Mouse (Mus musculus): ENCODE measurements around the gene Prm3. TPM values are rescaled to one million over a fixed set of nuclear protein-coding genes. Genes with fewer than 3 reads are reported as not detected.

The Prm3 gene
- 1.5 and 3.4 TPM in 2 replicates for polyA plus RNA-seq (2012; rRNA removed)

DNA sequence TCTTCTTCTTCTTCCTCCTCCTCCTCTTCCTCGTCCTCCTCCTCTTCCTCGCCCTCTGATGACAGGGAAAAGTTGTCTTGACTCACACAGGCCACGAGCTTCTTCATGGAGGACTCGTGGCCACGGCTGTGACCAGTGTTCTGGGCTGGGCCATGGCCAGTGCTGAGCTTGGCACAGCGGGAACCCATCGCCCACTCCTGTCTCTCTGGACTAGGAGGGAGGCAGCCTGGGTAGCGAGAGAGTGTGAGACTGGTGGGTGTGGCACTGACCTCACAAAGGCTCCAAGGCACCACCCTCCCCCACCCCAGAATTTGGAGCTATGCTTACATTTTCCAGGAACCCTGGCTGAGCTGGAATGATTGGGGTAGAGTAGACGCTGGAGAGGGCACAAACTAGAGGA lies at the start of gene Prm3:
TSS of gene Prm3 (minus strand) at position 213 of the 400 bp plus-strand sequence.
- DNase-seq (ENCODE audit: low read depth), result no peak

GRCm38 (mm10) chr16:10840018-10840417 lies 49.3 kb upstream of the Prm3 start:
- no peak for DNase-seq (ENCODE audit: low read depth)

GRCm38 (mm10) chr16:10838487-10839245 lies 48.0 kb upstream of the Prm3 start:
- peak; percentile 95 for DNase-seq (ENCODE audit: low read depth)

- DNase-seq (ENCODE audit: low read depth), result no peak
Observed at GRCm38 (mm10) chr16:10837903-10838302, 47.2 kb upstream of the Prm3 start.

- no peak for DNase-seq (ENCODE audit: low read depth)
Observed at GRCm38 (mm10) chr16:10837250-10837649, 46.5 kb upstream of the Prm3 start.

GRCm38 (mm10) chr16:10836388-10836787 lies 45.7 kb upstream of the Prm3 start:
- no peak for DNase-seq (ENCODE audit: low read depth)

DNA sequence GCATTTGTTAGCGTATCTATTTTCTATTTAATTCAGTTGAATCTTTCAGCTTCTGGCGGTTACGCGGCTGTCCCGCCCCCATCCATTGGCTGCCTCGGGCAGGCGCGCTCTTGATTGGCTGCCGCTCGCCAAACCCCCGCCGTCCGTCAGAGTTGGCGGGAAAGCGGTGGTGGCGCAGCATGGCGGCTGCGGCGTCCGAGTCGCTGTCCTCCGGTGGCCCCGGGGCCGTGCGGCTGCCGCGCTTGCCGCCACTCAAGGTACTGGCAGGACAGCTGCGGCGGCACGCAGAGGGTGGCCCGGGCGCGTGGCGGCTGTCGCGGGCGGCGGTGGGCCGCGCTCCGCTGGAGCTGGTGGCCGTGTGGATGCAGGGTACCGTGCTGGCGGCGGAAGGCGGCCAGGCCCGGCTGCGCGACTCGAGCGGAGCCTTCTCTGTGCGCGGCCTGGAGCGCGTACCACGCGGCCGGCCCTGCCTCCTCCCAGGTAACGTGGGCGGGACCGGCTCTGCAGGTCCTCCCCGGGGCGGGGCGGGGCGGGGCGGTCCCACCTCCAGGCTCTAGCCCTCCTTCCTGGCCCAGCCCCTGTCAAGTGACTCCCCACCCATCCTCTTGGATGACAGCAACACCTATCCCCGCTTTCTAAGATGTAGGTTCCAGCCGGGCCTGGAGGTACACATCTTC lies 44.3 kb upstream of the Prm3 start, which contains the start of gene Rmi2:
TSS of gene Rmi2 (plus strand) at position 149 of the 677 bp plus-strand sequence.
- DNase-seq (ENCODE audit: low read depth), result no peak

- DNase-seq (ENCODE audit: low read depth), result no peak
Observed at GRCm38 (mm10) chr16:10834542-10834910, 43.8 kb upstream of the Prm3 start.

GRCm38 (mm10) chr16:10828461-10828805 lies 37.7 kb upstream of the Prm3 start:
- no peak for DNase-seq (ENCODE audit: low read depth)

DNA sequence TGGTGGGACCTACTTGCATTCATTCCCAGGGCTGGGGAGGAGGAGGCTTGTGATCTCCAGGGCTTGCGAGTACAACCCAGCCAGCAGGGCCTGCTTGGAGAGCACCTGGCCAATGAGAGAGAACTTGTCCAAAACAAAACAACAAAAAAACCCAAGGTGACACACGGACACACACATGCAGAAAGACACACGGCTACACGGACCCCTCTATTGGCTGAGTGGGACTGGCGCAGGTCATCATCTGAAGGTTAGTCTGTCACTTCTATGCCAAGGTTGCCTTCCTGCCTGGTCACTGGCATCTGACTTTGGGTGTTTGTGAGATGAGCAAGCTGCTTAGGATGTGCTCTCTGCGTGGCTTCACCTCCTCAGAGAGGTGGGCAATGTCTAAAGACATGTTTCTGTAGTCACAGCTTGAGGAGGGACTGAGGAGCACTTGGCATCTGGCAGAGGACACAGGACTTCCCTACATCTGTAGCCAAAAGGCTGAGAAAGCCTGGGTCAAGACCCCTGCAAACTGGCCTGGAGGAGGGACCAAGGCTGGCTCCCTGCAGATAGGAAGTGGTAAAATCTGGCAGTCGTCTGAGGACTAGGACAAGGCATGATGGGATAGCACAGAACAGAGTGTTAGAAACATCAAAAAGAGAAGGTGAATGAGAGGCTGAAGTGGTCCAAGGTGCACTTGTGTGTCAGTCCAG lies 37.2 kb upstream of the Prm3 start:
- no peak for DNase-seq (ENCODE audit: low read depth)

GRCm38 (mm10) chr16:10827269-10827668 lies 36.6 kb upstream of the Prm3 start:
- no peak for DNase-seq (ENCODE audit: low read depth)

DNA sequence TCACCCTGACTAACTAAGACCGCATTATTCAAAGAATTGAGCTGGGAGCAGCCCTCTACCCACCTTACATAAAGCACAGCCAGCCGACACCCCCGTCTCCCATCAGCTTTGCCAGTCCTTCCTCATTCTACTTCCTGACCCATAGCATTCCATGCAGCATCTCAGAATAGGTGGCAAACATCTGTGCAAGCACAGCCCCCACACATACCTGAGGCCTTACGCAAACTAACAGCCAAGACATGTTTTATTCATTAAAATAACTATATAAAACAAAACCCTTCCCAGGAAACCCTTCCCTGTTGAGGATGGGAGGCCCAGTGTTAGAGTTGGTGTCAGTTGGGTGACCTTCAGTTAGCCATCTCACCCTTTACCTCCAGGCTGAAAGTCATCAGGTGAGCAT lies 35.1 kb upstream of the Prm3 start:
- DNase-seq (ENCODE audit: low read depth), result no peak

DNA sequence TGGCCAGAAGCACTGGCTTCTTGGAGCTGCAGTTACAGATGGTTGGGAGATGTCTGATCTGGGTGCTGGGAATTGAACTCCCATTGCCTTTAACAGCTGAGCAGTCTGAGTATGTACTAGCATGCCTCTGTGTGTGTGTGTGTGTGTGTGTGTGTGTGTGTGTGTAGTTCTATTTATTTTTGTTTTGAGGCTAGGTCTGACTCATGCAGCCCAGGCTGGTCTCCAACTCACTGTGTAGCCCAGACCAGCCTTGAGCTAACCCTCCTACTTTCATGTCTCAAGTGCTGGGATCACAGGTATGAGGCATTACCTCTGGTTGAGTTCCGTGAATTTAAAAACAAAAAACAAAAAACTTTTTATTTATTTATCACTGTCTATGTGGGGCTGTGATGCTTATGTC lies 33.8 kb upstream of the Prm3 start:
- DNase-seq (ENCODE audit: low read depth), result no peak

DNA sequence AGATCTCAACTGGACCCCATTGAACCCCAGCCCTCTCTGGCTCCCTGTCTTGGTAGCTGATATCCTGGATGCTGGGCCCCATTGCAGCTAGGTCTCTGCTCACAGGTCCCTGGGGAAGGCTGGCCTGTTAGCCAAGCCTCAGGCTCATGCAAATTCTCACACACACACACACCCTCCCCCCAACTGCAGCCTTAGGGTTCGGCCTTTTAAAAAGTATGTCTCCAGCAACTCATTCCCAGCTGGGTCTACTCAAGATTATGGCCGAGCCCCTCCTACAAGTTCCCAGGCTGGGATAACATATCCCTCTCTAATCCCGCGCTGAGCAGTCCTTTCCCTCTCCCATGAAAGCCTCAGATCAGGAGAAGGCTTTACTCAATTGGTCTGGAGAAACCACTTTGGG lies 30.7 kb upstream of the Prm3 start:
- DNase-seq (ENCODE audit: low read depth), result no peak

GRCm38 (mm10) chr16:10819966-10820365 lies 29.3 kb upstream of the Prm3 start:
- no peak for DNase-seq (ENCODE audit: low read depth)

DNA sequence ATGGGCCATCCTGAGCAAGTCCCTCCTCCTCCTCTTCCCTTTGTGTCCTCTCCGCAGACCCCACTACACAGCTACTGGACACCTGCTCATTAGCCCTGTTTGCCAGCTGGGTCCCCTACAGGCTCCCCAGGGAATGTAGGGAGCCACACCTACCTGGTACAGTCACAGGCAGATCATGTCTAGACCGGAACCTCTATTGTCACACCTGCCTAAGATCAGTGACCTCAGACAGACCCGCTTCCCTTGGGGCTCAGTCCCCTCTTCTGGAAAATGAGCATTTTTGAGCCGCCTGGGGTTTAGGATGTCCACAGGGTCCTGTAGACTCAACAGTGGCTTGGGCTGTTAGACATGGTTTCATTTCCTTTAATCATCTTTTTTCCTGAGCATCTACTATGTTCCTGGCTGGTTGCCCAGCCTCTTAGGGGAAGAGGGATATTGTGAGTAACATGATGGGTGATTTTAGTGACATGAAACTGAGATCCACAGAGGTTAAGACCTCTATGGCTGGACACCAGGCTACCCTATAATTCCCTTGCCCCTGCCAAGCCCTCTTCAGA lies 27.9 kb upstream of the Prm3 start:
- DNase-seq (ENCODE audit: low read depth), result no peak

DNA sequence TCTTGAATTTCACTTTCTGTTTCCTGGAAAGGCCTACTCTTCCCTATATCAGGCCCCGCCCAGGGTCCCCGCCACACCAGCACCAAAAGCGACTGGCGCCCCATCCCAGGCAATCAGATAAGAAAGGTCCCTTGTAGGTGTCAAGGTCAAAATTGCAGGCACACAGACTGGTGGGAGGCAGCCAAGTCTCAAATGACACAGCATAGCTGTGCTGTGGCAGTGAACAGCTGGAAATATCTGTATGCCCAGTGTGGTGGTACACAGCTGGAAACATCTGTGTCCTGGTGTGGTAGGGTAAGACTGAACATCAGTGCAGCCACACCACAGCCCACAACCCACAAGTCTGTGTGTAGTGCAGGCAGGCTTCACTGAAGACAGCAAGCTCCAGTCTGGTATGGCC lies 24.1 kb upstream of the Prm3 start:
- DNase-seq (ENCODE audit: low read depth), result no peak

GRCm38 (mm10) chr16:10813726-10814125 lies 23.0 kb upstream of the Prm3 start:
- DNase-seq (ENCODE audit: low read depth), result no peak

DNA sequence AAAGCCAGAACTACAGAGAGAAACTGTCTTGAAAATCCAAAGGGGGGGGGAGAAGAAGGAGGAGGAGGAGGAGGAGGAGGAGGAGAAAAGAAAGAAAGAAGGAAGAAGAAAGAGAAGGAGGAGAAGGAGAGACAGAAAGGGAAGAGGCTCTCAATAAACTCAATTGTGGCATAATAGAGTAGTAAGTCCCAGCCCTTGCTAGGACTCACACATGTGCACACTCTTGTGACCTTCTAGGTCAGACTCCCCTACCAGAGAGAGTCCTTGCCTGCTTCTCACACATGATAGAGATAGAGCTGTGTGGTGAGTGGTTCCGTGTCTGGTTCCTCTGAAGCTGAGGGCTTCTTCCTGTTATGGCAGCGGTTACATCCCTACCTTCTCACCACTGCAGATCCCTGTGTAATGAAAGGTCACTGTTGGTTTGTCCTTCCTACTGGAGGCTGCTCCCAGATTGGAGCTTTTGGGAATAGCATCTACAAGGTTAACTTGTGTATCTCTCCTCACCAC lies 22.2 kb upstream of the Prm3 start, which contains the start of gene Gm11172:
TSS of gene Gm11172 (plus strand) at position 51 of the 507 bp plus-strand sequence.
- DNase-seq (ENCODE audit: low read depth), result no peak

- peak; percentile 17 for DNase-seq (ENCODE audit: low read depth)
Observed at GRCm38 (mm10) chr16:10810376-10810775, 19.7 kb upstream of the Prm3 start.

- no peak for DNase-seq (ENCODE audit: low read depth)
Observed at GRCm38 (mm10) chr16:10805789-10806527, 15.2 kb upstream of the Prm3 start, which contains the start of gene Prm1. TSS of gene Prm1 (minus strand) at chr16:10805839.
